Mouse (Mus musculus) CH12.LX (cell line): ENCODE measurements around the gene Pycr2. TPM values are rescaled to one million over a fixed set of nuclear protein-coding genes. Genes with fewer than 3 reads are reported as not detected.

Experiments used
- DNase-seq: peaks from one replicate; pipeline ENCODE4 v3.0.0-alpha.2; 2013; ENCODE audit errors: extremely low read depth
- H3K27ac ChIP-seq: 2 replicates; pipeline ENCODE4 v1.5.1; 2012; ENCODE audit warnings: low read depth, mild to moderate bottlenecking, control low read depth, moderate library complexity; ENCODE audit not compliant: insufficient read depth
- H3K27me3 ChIP-seq: replicated peaks from 2 replicates; pipeline ENCODE3; 2012; ENCODE audit warnings: inconsistent platforms
- H3K36me3 ChIP-seq, 2 experiments: replicated peaks in 1 of 2; 2 replicates each; pipeline versions ENCODE3 to v1.6.1; 2012; ENCODE audit warnings: inconsistent platforms in 1 of 2, low read length in 1 of 2, mild to moderate bottlenecking in 1 of 2, mixed read lengths in 1 of 2, moderate library complexity in 1 of 2; ENCODE audit not compliant: control insufficient read depth in 1 of 2, insufficient read depth in 1 of 2
- H3K4me1 ChIP-seq, 2 experiments: 2 replicates each; pipeline ENCODE4 v1.6.1; 2012; ENCODE audit warnings: inconsistent platforms in 1 of 2, moderate library complexity in 1 of 2; ENCODE audit not compliant: insufficient read depth in 2 of 2, control insufficient read depth in 1 of 2
- H3K4me2 ChIP-seq: 2 replicates; pipeline ENCODE4 v1.6.1; 2012; ENCODE audit warnings: low read depth, mild to moderate bottlenecking, control low read depth; ENCODE audit not compliant: poor library complexity, insufficient read depth, severe bottlenecking
- H3K4me3 ChIP-seq, 3 experiments: fragments of 150-350 bp in 1 of 3; sonication (generic) in 1 of 3; replicated peaks in 1 of 3; 2 replicates each; pipeline versions ENCODE3 to v1.5.1; 2011 to 2012; ENCODE audit warnings: low read depth in 2 of 3, low read length in 2 of 3, mild to moderate bottlenecking in 2 of 3, moderate library complexity in 2 of 3, control low read depth in 1 of 3, improper control_type of control experiment in 1 of 3, inconsistent platforms in 1 of 3, mixed read lengths in 1 of 3; ENCODE audit not compliant: poor library complexity in 1 of 3
- H3K79me2 ChIP-seq: replicated peaks from 2 replicates; pipeline ENCODE4 v1.6.1; 2012; ENCODE audit warnings: mild to moderate bottlenecking, moderate library complexity; ENCODE audit not compliant: control insufficient read depth, poor library complexity, insufficient read depth, severe bottlenecking; ENCODE audit errors: extremely low read depth
- H3K9ac ChIP-seq: 2 replicates; pipeline ENCODE4 v1.6.1; 2012; ENCODE audit warnings: low read depth, mild to moderate bottlenecking, control low read depth, moderate library complexity; ENCODE audit not compliant: insufficient read depth
- H3K9me3 ChIP-seq: replicated peaks from 2 replicates; pipeline ENCODE3; 2012; ENCODE audit warnings: low read length, inconsistent platforms, mixed read lengths
- BHLHE40 ChIP-seq: IDR thresholded peaks from 2 replicates; pipeline ENCODE4 v1.6.1; 2011; ENCODE audit warnings: mild to moderate bottlenecking, low read depth, low read length, improper control_type of control experiment
- CHD2 ChIP-seq: IDR thresholded peaks from 2 replicates; pipeline ENCODE4 v1.6.1; 2011; ENCODE audit warnings: low read length, improper control_type of control experiment
- EP300 ChIP-seq: IDR thresholded peaks from 2 replicates; pipeline ENCODE4 v1.6.1; 2011; ENCODE audit warnings: low read length, improper control_type of control experiment
- GABPA ChIP-seq: IDR thresholded peaks from 2 replicates; pipeline ENCODE4 v1.6.1; 2012; ENCODE audit warnings: low read depth, low read length, improper control_type of control experiment, inconsistent platforms; ENCODE audit not compliant: insufficient replicate concordance
- HCFC1 ChIP-seq: IDR thresholded peaks from 2 replicates; pipeline ENCODE4 v1.6.1; 2012; ENCODE audit warnings: low read depth, mild to moderate bottlenecking, inconsistent platforms, low read length, improper control_type of control experiment
- IRF4 ChIP-seq: IDR thresholded peaks from 2 replicates; pipeline ENCODE4 v1.6.1; 2014; ENCODE audit warnings: low read depth, mild to moderate bottlenecking, inconsistent platforms, low read length, improper control_type of control experiment
- MAX ChIP-seq: IDR thresholded peaks from 2 replicates; pipeline ENCODE4 v1.6.1; 2011; ENCODE audit warnings: low read length, improper control_type of control experiment
- MEF2A ChIP-seq: IDR thresholded peaks from 2 replicates; pipeline ENCODE4 v1.6.1; 2014; ENCODE audit warnings: low read depth, mild to moderate bottlenecking, inconsistent platforms, low read length, improper control_type of control experiment, borderline replicate concordance
- NELFE ChIP-seq: IDR thresholded peaks from 2 replicates; pipeline ENCODE4 v1.6.1; 2011; ENCODE audit warnings: low read depth, low read length, improper control_type of control experiment
- NRF1 ChIP-seq: IDR thresholded peaks from 2 replicates; pipeline ENCODE4 v1.6.1; 2014; ENCODE audit warnings: low read depth, mild to moderate bottlenecking, inconsistent platforms, low read length, improper control_type of control experiment, moderate library complexity
- PAX5 ChIP-seq: IDR thresholded peaks from 2 replicates; pipeline ENCODE4 v1.6.1; 2012; ENCODE audit warnings: low read length, inconsistent platforms, mixed read lengths
- POLR2A ChIP-seq: IDR thresholded peaks from 2 replicates; pipeline ENCODE4 v1.6.1; 2011; ENCODE audit warnings: low read depth, mild to moderate bottlenecking, improper control_type of control experiment, low read length
- POLR2AphosphoS2 ChIP-seq: IDR thresholded peaks from 2 replicates; pipeline ENCODE4 v1.6.1; 2011; ENCODE audit warnings: low read depth, low read length, improper control_type of control experiment
- RAD21 ChIP-seq: IDR thresholded peaks from 2 replicates; pipeline ENCODE4 v1.6.1; 2011; ENCODE audit warnings: low read depth, mild to moderate bottlenecking, low read length, improper control_type of control experiment, moderate library complexity
- RCOR1 ChIP-seq: conservative IDR thresholded peaks from 2 replicates; pipeline ENCODE4 v1.6.1; 2012; ENCODE audit warnings: low read depth, mild to moderate bottlenecking, inconsistent platforms, low read length, improper control_type of control experiment
- TBP ChIP-seq: conservative IDR thresholded peaks from 2 replicates; pipeline ENCODE4 v1.6.1; 2011; ENCODE audit warnings: low read depth, low read length, improper control_type of control experiment
- USF2 ChIP-seq: conservative IDR thresholded peaks from 2 replicates; pipeline ENCODE4 v1.6.1; 2011; ENCODE audit warnings: low read depth, low read length, improper control_type of control experiment
- ZC3H11A ChIP-seq: IDR thresholded peaks from 2 replicates; pipeline ENCODE4 v1.6.1; 2012; ENCODE audit warnings: low read depth, mild to moderate bottlenecking, inconsistent platforms, low read length, improper control_type of control experiment
- ZMIZ1 ChIP-seq: IDR thresholded peaks from 2 replicates; pipeline ENCODE4 v1.6.1; 2012; ENCODE audit warnings: low read depth, mild to moderate bottlenecking, inconsistent platforms, low read length, improper control_type of control experiment
- dilution Hi-C: fragments of 300-500 bp; cut with MboI; formaldehyde crosslinking; loops from 2 replicates; pipeline ENCODE4 v1.14.3; 2020; ENCODE audit warnings: low sequenced_read_pairs; ENCODE audit not compliant: extremely low pct_unique_long_range_greater_than_20kb, extremely low pct_ligation_motif_present
- in situ Hi-C: fragments of 300-500 bp; cut with MboI; formaldehyde crosslinking; loops from 3 replicates; pipeline ENCODE4 v1.14.3; 2019; ENCODE audit warnings: low sequenced_read_pairs, low pct_ligation_motif_present, low pct_unique_long_range_greater_than_20kb, mixed read lengths
- polyA plus RNA-seq: library from polyadenylated mRNA; unstranded; fragments of >175 nt; gene quantifications from 2 replicates; pipeline ENCODE4 v1.2.1, GENCODE M21; 2012; ENCODE audit warnings: low read depth; ENCODE audit not compliant: insufficient read length
- total RNA-seq, 2 experiments: library from RNA; depleted of rRNA; stranded (reverse); fragments of 300-350 nt in 1 of 2; fragments of >200 nt in 1 of 2; gene quantifications; 2 replicates each; pipeline ENCODE4 v1.2.3; 2012 to 2014

Pycr2 gene
- total and polyA plus RNA-seq, 3 experiments: 73.0 to 131 (median 119) TPM

DNA sequence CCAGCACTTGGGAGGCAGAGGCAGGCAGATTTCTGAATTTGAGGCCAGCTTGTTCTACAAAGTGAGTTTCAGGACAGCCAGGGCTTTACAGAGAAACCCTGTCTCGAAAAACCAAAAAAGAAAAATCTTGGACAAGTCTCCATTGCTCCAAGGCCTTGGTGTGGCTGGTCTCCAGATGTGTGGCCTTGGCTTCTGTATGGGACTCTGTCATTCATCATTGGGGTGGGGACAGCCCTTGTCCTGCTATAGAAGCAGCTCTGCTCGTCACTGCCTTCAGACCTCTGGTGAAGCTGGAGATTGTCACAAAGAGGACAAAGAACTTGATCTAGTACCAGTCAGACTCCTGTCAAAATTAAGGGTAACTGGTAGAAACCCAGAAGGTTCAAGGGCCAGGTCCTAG is 29.5 kb upstream of the Pycr2 start:
- Histone ChIP-seq H3K9ac (no peak overlapping the region), H3K4me3 (no peak overlapping the region), H3K27me3 (no peaks in the 10 kb centered on the region), H3K36me3 (peaks cover 0 to 5% of the 10 kb centered on the region in 2 experiments), H3K79me2 (no peaks in the 10 kb centered on the region), H3K4me1 (peaks cover 0 to 6% of the 10 kb centered on the region in 2 experiments; a peak in 1 of 4 replicates), H3K9me3 (peaks cover 3% of the 10 kb centered on the region), H3K27ac (no peak overlapping the region), H3K4me2 (no peak overlapping the region)
- TF ChIP-seq GABPA (no peak), CHD2 (no peak), RCOR1 (no peak), HCFC1 (no peak), ZC3H11A (no peak)
- no peak for DNase-seq
- dilution Hi-C loops (no loop called here), in situ Hi-C loops (no loop called here)

DNA sequence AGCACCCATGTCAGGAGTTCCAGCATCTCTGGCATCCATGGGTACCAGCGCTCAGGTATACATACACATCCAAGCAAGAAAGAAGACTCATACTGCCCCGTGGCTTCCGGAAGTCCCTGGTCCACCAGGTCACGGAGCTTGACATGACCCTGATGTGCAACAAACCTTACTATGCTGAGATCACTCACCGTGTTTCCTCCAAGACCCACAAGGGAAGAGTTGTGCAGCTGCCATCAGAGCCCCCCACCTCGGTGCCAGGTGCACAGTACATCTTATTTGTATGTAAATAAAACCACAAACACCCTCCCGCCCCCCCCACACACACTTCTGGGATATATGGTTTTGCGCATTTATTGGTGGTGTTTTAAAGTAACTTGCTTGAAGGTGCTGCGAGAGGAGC is 29.0 kb upstream of the Pycr2 start:
- Histone ChIP-seq H3K4me1 (peaks cover 0 to 6% of the 10 kb centered on the region in 2 experiments; a peak in 1 of 4 replicates), H3K9ac (no peak overlapping the region), H3K79me2 (no peaks in the 10 kb centered on the region)
- DNase-seq: no peak
- TF ChIP-seq PAX5 (no peak), TBP (no peak), NELFE (no peak), ZMIZ1 (no peak), CHD2 (no peak), HCFC1 (no peak), EP300 (no peak), NRF1 (no peak), POLR2AphosphoS2 (no peak), IRF4 (no peak), RCOR1 (no peak), MEF2A (no peak), MAX (no peak), USF2 (no peak), POLR2A (no peak), RAD21 (no peak), BHLHE40 (no peak)
- TF ChIP-seq, all 38 proteins: peak for 0
- in situ Hi-C loops: no loop called here
- Histone ChIP-seq H3K36me3 (peaks cover 0 to 5% of the 10 kb centered on the region in 2 experiments), H3K4me2 (no peak overlapping the region), H3K9me3 (peaks cover 3% of the 10 kb centered on the region), H3K4me3 (no peak overlapping the region), H3K27me3 (no peaks in the 10 kb centered on the region), H3K27ac (no peak overlapping the region)
- dilution Hi-C loops: no loop called here
